Mouse (Mus musculus) limb, embryonic 10.5 days (tissue): ENCODE data around the gene Pctp. TPM values are rescaled to one million over a fixed set of nuclear protein-coding genes. Genes with fewer than 3 reads are reported as not detected.

ENCODE experiments used
- DNase-seq: peaks from one replicate; pipeline ENCODE4 v3.0.0-alpha.2; 2017; ENCODE audit warnings: low spot score
- H3K27ac ChIP-seq: fragments of 300-500 bp; sonication (generic); 2 replicates; pipeline ENCODE4 v1.5.1; 2016; ENCODE audit warnings: mild to moderate bottlenecking
- H3K27me3 ChIP-seq: fragments of 300-500 bp; sonication (generic); 2 replicates; pipeline ENCODE4 v1.6.1; 2016; ENCODE audit warnings: low read depth, mild to moderate bottlenecking; ENCODE audit not compliant: poor library complexity, severe bottlenecking
- H3K36me3 ChIP-seq: fragments of 300-500 bp; sonication (generic); 2 replicates; pipeline ENCODE4 v1.6.1; 2016; ENCODE audit warnings: mild to moderate bottlenecking, moderate library complexity
- H3K4me1 ChIP-seq: fragments of 300-500 bp; sonication (generic); 2 replicates; pipeline ENCODE4 v1.6.1; 2016
- H3K4me3 ChIP-seq: fragments of 300-500 bp; sonication (generic); 2 replicates; pipeline ENCODE4 v1.5.1; 2016; ENCODE audit warnings: mild to moderate bottlenecking, moderate library complexity
- H3K9me3 ChIP-seq: fragments of 300-500 bp; sonication (generic); replicated peaks from 2 replicates; pipeline ENCODE4 v1.6.1; 2016; ENCODE audit warnings: mild to moderate bottlenecking
- WGBS: fragments of 180-500 bp; shearing (Covaris S2); methylation state at CpG from one replicate; pipeline ENCODE4 v1.1.7; 2016; 5-methylcytosine and 5-hydroxymethylcytosine counted together
- polyA plus RNA-seq: library from polyadenylated mRNA; unstranded; fragments of >200 nt; fragmentation: Nextera tagmentation; extraction: Ambion mirVana; gene quantifications from 2 replicates; pipeline ENCODE4 v1.2.1, GENCODE M21; 2016

The Pctp gene
- polyA plus RNA-seq: 21.9 and 24.5 TPM in 2 replicates

GRCm38 (mm10) chr11:90002231-90002986 is at the start of gene Pctp:
Gene Pctp (minus strand): TSS chr11:90002894.
- H3K27me3 ChIP-seq: peaks cover 5% of the 10 kb centered on the region; the same call in 1 of the 2 replicates
- 16% methylated on average over 35 of the region's 35 CpGs for WGBS
- DNase-seq: peak; percentile 87
- peak within 1 kb of the TSS; percentile 69 for H3K4me3 ChIP-seq
- no peaks in the 10 kb centered on the region for H3K9me3 ChIP-seq
- peaks cover 20% of the 10 kb centered on the region for H3K4me1 ChIP-seq
- no peaks in the 10 kb centered on the region for H3K36me3 ChIP-seq
- H3K27ac ChIP-seq: peak within 1 kb of the TSS; percentile 89

GRCm38 (mm10) chr11:90050016-90050415 is 47.3 kb upstream of the Pctp start:
- H3K27me3 ChIP-seq: no peaks in the 10 kb centered on the region
- H3K36me3 ChIP-seq: no peaks in the 10 kb centered on the region
- 91% methylated on average over 7 of the region's 7 CpGs for WGBS
- no peak overlapping the region for H3K27ac ChIP-seq
- H3K9me3 ChIP-seq: no peaks in the 10 kb centered on the region
- H3K4me1 ChIP-seq: peaks cover 34% of the 10 kb centered on the region
- no peak overlapping the region for H3K4me3 ChIP-seq
- no peak for DNase-seq

- WGBS: 86% methylated on average over 9 of the region's 9 CpGs
- Histone ChIP-seq H3K27ac (no peak overlapping the region), H3K4me3 (no peak overlapping the region)
Measured at GRCm38 (mm10) chr11:90047271-90047670, 44.6 kb upstream of the Pctp start.

GRCm38 (mm10) chr11:90046211-90046610 is 43.5 kb upstream of the Pctp start:
- no peaks in the 10 kb centered on the region for H3K9me3 ChIP-seq
- peaks cover 29% of the 10 kb centered on the region for H3K4me1 ChIP-seq
- no peak for DNase-seq
- no peak overlapping the region for H3K27ac ChIP-seq
- no peak overlapping the region for H3K4me3 ChIP-seq
- WGBS: 28% methylated on average over 7 of the region's 7 CpGs
- H3K27me3 ChIP-seq: no peaks in the 10 kb centered on the region
- no peaks in the 10 kb centered on the region for H3K36me3 ChIP-seq

More at GRCm38 (mm10) chr11:90047271-90047670, 44.6 kb upstream of the Pctp start:
- no peaks in the 10 kb centered on the region for H3K27me3 ChIP-seq
- H3K4me1 ChIP-seq: peaks cover 29% of the 10 kb centered on the region
- no peaks in the 10 kb centered on the region for H3K9me3 ChIP-seq
- no peak for DNase-seq
- H3K36me3 ChIP-seq: no peaks in the 10 kb centered on the region

- no peak for DNase-seq
- Histone ChIP-seq H3K4me3 (no peak overlapping the region), H3K9me3 (no peaks in the 10 kb centered on the region), H3K36me3 (no peaks in the 10 kb centered on the region), H3K27ac (no peak overlapping the region), H3K4me1 (peaks cover 29% of the 10 kb centered on the region), H3K27me3 (no peaks in the 10 kb centered on the region)
- 88% methylated on average over 4 of the region's 4 CpGs for WGBS
Measured at GRCm38 (mm10) chr11:90044459-90044858, 41.8 kb upstream of the Pctp start.

GRCm38 (mm10) chr11:90038022-90038421 is 35.3 kb upstream of the Pctp start:
- no peak overlapping the region for H3K4me3 ChIP-seq
- peak; percentile 69 for DNase-seq
- 28% methylated on average over 5 of the region's 5 CpGs for WGBS
- H3K4me1 ChIP-seq: peaks cover 5% of the 10 kb centered on the region
- H3K27me3 ChIP-seq: peaks cover 4% of the 10 kb centered on the region; the same call in 1 of the 2 replicates
- no peaks in the 10 kb centered on the region for H3K9me3 ChIP-seq
- peaks cover 27% of the 10 kb centered on the region for H3K36me3 ChIP-seq
- no peak overlapping the region for H3K27ac ChIP-seq

GRCm38 (mm10) chr11:90036416-90036815 is 33.7 kb upstream of the Pctp start:
- Histone ChIP-seq H3K27me3 (peaks cover 19% of the 10 kb centered on the region), H3K9me3 (no peaks in the 10 kb centered on the region), H3K4me1 (peaks cover 16% of the 10 kb centered on the region), H3K4me3 (no peak overlapping the region), H3K36me3 (peaks cover 27% of the 10 kb centered on the region), H3K27ac (no peak overlapping the region)
- DNase-seq: no peak
- 90% methylated on average over 4 of the region's 4 CpGs for WGBS

- H3K27me3 ChIP-seq: peaks cover 23% of the 10 kb centered on the region
- 93% methylated on average over 14 of the region's 14 CpGs for WGBS
- H3K9me3 ChIP-seq: no peaks in the 10 kb centered on the region
- no peak for DNase-seq
- peaks cover 23% of the 10 kb centered on the region for H3K4me1 ChIP-seq
- H3K27ac ChIP-seq: no peak overlapping the region
- no peak overlapping the region for H3K4me3 ChIP-seq
- H3K36me3 ChIP-seq: peaks cover 27% of the 10 kb centered on the region
Measured at GRCm38 (mm10) chr11:90035532-90035931, 32.8 kb upstream of the Pctp start.

- Histone ChIP-seq H3K27ac (no peak overlapping the region), H3K27me3 (peaks cover 23% of the 10 kb centered on the region), H3K4me1 (peaks cover 30% of the 10 kb centered on the region), H3K36me3 (peaks cover 27% of the 10 kb centered on the region), H3K4me3 (no peak overlapping the region), H3K9me3 (no peaks in the 10 kb centered on the region)
- no peak for DNase-seq
- 97% methylated on average over 12 of the region's 12 CpGs for WGBS
Measured at GRCm38 (mm10) chr11:90034646-90035045, 32.0 kb upstream of the Pctp start.

- WGBS: 33% methylated on average over 5 of the region's 5 CpGs
- Histone ChIP-seq H3K4me3 (no peak overlapping the region), H3K27ac (no peak overlapping the region)
Measured at GRCm38 (mm10) chr11:90033442-90033841, 30.7 kb upstream of the Pctp start.

GRCm38 (mm10) chr11:90032807-90033206 is 30.1 kb upstream of the Pctp start:
- no peak for DNase-seq
- Histone ChIP-seq H3K36me3 (peaks cover 27% of the 10 kb centered on the region), H3K4me1 (peaks cover 34% of the 10 kb centered on the region), H3K4me3 (no peak overlapping the region; the same call in 1 of the 2 replicates), H3K27ac (no peak overlapping the region), H3K27me3 (peaks cover 33% of the 10 kb centered on the region), H3K9me3 (no peaks in the 10 kb centered on the region)
- 6% methylated on average over 8 of the region's 8 CpGs for WGBS

More at GRCm38 (mm10) chr11:90033442-90033841, 30.7 kb upstream of the Pctp start:
- DNase-seq: no peak
- Histone ChIP-seq H3K9me3 (no peaks in the 10 kb centered on the region), H3K36me3 (peaks cover 27% of the 10 kb centered on the region), H3K4me1 (peaks cover 34% of the 10 kb centered on the region), H3K27me3 (peaks cover 29% of the 10 kb centered on the region)

- Histone ChIP-seq H3K27me3 (peaks cover 33% of the 10 kb centered on the region), H3K4me3 (peak overlapping the region; percentile 48), H3K9me3 (no peaks in the 10 kb centered on the region), H3K36me3 (peaks cover 12% of the 10 kb centered on the region), H3K27ac (peak overlapping the region; percentile 43; the same call in 1 of the 2 replicates), H3K4me1 (peaks cover 50% of the 10 kb centered on the region)
- DNase-seq: no peak
- 22% methylated on average over 7 of the region's 7 CpGs for WGBS
Measured at GRCm38 (mm10) chr11:90031076-90031475, 28.4 kb upstream of the Pctp start.

GRCm38 (mm10) chr11:90030557-90030956 is 27.9 kb upstream of the Pctp start:
- Histone ChIP-seq H3K9me3 (no peaks in the 10 kb centered on the region), H3K4me1 (peaks cover 55% of the 10 kb centered on the region), H3K27ac (peak overlapping the region; percentile 43; the same call in 1 of the 2 replicates), H3K27me3 (peaks cover 33% of the 10 kb centered on the region), H3K36me3 (peaks cover 7% of the 10 kb centered on the region), H3K4me3 (peak overlapping the region; percentile 48)
- under 1% methylated on average over 15 of the region's 15 CpGs for WGBS
- peak; percentile 66 for DNase-seq
